Mouse (Mus musculus): Measurements from ENCODE around the gene Them5. TPM values are rescaled to one million over a fixed set of nuclear protein-coding genes. Genes with fewer than 3 reads are reported as not detected.

Them5 gene
- polyA plus RNA-seq, 1 experiment from 2014 or later, result 0.19 TPM

DNA sequence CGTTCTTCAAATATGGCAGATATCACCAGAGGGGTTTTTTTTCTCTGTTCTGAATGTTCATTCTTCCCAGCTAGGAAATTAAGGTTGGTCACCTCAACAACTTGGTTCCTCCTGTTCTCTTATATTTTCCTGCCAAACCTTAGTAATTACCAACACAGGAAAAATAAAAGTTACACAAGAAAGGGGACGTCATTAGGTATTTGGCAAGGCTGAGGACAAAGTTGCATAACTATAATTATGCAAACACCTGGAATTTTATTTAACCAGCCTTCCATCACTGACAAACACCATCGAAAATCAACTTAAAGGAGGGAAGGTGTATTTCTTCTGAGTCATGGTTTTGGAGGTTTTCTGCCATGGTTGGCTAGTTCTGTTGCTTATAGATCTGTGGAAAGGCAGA is 3.4 kb upstream of the Them5 start:
- Histone ChIP-seq H3K27me3 (ENCODE audit: control insufficient read depth, insufficient read depth, low read length) (no peaks in the 10 kb centered on the region), H3K4me2 (ENCODE audit: low read depth) (no peak overlapping the region), H3K36me3 (ENCODE audit: control insufficient read depth, insufficient read depth, low read length) (no peaks in the 10 kb centered on the region), H3K9me3 (ENCODE audit: control insufficient read depth, low read length) (no peaks in the 10 kb centered on the region), H3K27ac (ENCODE audit: low read depth, low read length) (no peak overlapping the region), H3K4me1 (ENCODE audit: control insufficient read depth, insufficient read depth, low read length) (no peaks in the 10 kb centered on the region), H3K4me3 (ENCODE audit: low read depth, low read length) (no peak overlapping the region), H3K9ac (ENCODE audit: low read length) (no peak overlapping the region)
- ATAC-seq (ENCODE audit: insufficient read depth, low FRiP score, low TSS enrichment) (no peak), DNase-seq (ENCODE audit: low spot score) (no peak)
- WGBS, result 83% methylated on average over 3 of the region's 3 CpGs

GRCm38 (mm10) chr3:94342552-94342951 is 653 bp downstream of the Them5 start:
- no peaks in the 10 kb centered on the region for H3K27me3 ChIP-seq (ENCODE audit: control insufficient read depth, insufficient read depth, low read length)
- no peak for ATAC-seq (ENCODE audit: insufficient read depth, low FRiP score, low TSS enrichment)
- DNase-seq (ENCODE audit: low spot score), result no peak
- no peak overlapping the region for H3K9ac ChIP-seq (ENCODE audit: low read length)
- no peak overlapping the region for H3K4me2 ChIP-seq (ENCODE audit: low read depth)
- no peak overlapping the region for H3K4me3 ChIP-seq (ENCODE audit: low read depth, low read length)
- no peaks in the 10 kb centered on the region for H3K36me3 ChIP-seq (ENCODE audit: control insufficient read depth, insufficient read depth, low read length)
- no peak overlapping the region for H3K27ac ChIP-seq (ENCODE audit: low read depth, low read length)
- no peaks in the 10 kb centered on the region for H3K9me3 ChIP-seq (ENCODE audit: control insufficient read depth, low read length)
- WGBS, result 61% methylated on average over 1 of the region's 1 CpGs
- H3K4me1 ChIP-seq (ENCODE audit: control insufficient read depth, insufficient read depth, low read length), result no peaks in the 10 kb centered on the region

DNA sequence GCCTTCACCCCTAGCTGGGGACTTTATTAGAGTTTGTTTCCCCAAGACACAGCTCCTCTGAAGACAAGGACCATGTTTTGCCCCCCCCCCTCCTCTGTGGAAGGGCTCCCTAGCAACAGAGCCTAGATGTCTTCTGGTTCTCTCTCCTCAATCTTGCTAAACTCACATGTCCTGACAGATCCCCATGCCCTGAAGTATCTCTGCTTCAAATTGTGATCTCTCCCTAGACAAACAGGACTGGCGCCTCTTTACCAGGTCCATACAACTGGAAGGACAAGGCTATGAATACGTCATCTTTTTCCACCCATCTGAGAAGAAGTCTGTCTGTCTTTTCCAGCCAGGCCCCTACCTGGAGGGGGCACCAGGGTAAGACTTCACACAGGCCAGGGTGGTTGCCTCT is 2.3 kb downstream of the Them5 start:
- Histone ChIP-seq H3K36me3 (ENCODE audit: control insufficient read depth, insufficient read depth, low read length) (no peaks in the 10 kb centered on the region), H3K4me1 (ENCODE audit: control insufficient read depth, insufficient read depth, low read length) (no peaks in the 10 kb centered on the region), H3K4me2 (ENCODE audit: low read depth) (no peak overlapping the region), H3K9ac (ENCODE audit: low read length) (no peak overlapping the region), H3K9me3 (ENCODE audit: control insufficient read depth, low read length) (no peaks in the 10 kb centered on the region), H3K4me3 (ENCODE audit: low read depth, low read length) (no peak overlapping the region), H3K27me3 (ENCODE audit: control insufficient read depth, insufficient read depth, low read length) (no peaks in the 10 kb centered on the region), H3K27ac (ENCODE audit: low read depth, low read length) (no peak overlapping the region)
- 85% methylated on average over 2 of the region's 2 CpGs for WGBS
- ATAC-seq (ENCODE audit: insufficient read depth, low FRiP score, low TSS enrichment) (no peak), DNase-seq (ENCODE audit: low spot score) (no peak)

- 84% methylated on average over 3 of the region's 3 CpGs for WGBS
These were observed 3.0 kb downstream of the Them5 start for GRCm38 (mm10) chr3:94344897-94345296.

DNA sequence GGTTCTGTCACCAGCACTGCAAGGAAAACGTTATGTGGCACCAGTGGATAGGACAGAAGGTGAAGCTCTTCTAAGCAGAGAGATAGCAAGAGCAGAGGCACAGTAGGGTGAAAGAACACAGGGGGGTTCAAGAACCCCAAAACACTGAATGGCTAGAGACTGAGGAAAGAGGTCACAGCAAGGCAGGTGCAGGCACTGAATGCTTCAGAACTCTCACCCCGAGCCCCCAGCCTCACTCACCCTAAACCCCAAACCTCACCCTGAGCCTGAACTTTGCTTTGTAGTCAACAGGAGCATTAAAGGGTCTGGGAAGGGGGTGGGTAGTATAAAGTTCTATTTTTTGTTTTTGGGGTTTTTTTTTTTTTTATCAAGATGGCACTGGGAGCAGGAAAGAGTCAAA is 6.2 kb downstream of the Them5 start:
- no peaks in the 10 kb centered on the region for H3K4me1 ChIP-seq (ENCODE audit: control insufficient read depth, insufficient read depth, low read length)
- no peaks in the 10 kb centered on the region for H3K27me3 ChIP-seq (ENCODE audit: control insufficient read depth, insufficient read depth, low read length)
- no peak overlapping the region for H3K27ac ChIP-seq (ENCODE audit: low read depth, low read length)
- H3K9ac ChIP-seq (ENCODE audit: low read length), result no peak overlapping the region
- H3K36me3 ChIP-seq (ENCODE audit: control insufficient read depth, insufficient read depth, low read length), result no peaks in the 10 kb centered on the region
- no peak overlapping the region for H3K4me2 ChIP-seq (ENCODE audit: low read depth)
- no peak overlapping the region for H3K4me3 ChIP-seq (ENCODE audit: low read depth, low read length)
- ATAC-seq (ENCODE audit: insufficient read depth, low FRiP score, low TSS enrichment) (no peak), DNase-seq (ENCODE audit: low spot score) (no peak)
- H3K9me3 ChIP-seq (ENCODE audit: control insufficient read depth, low read length), result no peaks in the 10 kb centered on the region
- 79% methylated on average over 2 of the region's 2 CpGs for WGBS

More at GRCm38 (mm10) chr3:94344897-94345296, 3.0 kb downstream of the Them5 start:
- Histone ChIP-seq H3K36me3 (ENCODE audit: control insufficient read depth, insufficient read depth, low read length) (no peaks in the 10 kb centered on the region), H3K4me1 (ENCODE audit: control insufficient read depth, insufficient read depth, low read length) (no peaks in the 10 kb centered on the region), H3K9me3 (ENCODE audit: control insufficient read depth, low read length) (no peaks in the 10 kb centered on the region), H3K9ac (ENCODE audit: low read length) (no peak overlapping the region), H3K4me2 (ENCODE audit: low read depth) (no peak overlapping the region), H3K27me3 (ENCODE audit: control insufficient read depth, insufficient read depth, low read length) (no peaks in the 10 kb centered on the region), H3K4me3 (ENCODE audit: low read depth, low read length) (no peak overlapping the region), H3K27ac (ENCODE audit: low read depth, low read length) (no peak overlapping the region)
- no peak for DNase-seq (ENCODE audit: low spot score)
- ATAC-seq (ENCODE audit: insufficient read depth, low FRiP score, low TSS enrichment), result no peak

DNA sequence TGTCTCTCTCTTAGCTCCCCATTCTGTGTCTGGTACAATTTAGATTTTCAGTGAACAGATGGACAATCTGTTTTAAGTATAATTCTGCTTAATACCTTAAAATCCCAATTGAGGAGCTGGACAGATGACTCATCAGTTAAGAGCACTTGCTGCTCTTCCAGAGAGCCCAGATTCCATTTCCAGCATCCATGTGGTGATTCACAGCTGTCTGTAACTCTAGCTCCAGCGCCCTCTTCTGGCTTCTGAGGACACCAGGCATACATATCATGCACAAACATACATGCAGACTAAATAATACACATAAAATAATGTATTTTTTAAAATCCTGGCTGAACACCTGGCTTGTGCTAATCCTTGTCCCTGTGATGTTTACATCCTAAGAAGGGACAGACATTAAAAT is 18.9 kb downstream of the Them5 start:
- DNase-seq (ENCODE audit: low spot score) (no peak), ATAC-seq (ENCODE audit: insufficient read depth, low FRiP score, low TSS enrichment) (no peak)
- Histone ChIP-seq H3K27ac (ENCODE audit: low read depth, low read length) (no peak overlapping the region), H3K4me1 (ENCODE audit: control insufficient read depth, insufficient read depth, low read length) (peaks cover 3% of the 10 kb centered on the region; the same call in 1 of the 2 replicates), H3K4me2 (ENCODE audit: low read depth) (no peak overlapping the region), H3K27me3 (ENCODE audit: control insufficient read depth, insufficient read depth, low read length) (peaks cover 14% of the 10 kb centered on the region), H3K4me3 (ENCODE audit: low read depth, low read length) (no peak overlapping the region), H3K9ac (ENCODE audit: low read length) (no peak overlapping the region), H3K9me3 (ENCODE audit: control insufficient read depth, low read length) (no peaks in the 10 kb centered on the region), H3K36me3 (ENCODE audit: control insufficient read depth, insufficient read depth, low read length) (no peaks in the 10 kb centered on the region)
- 5% methylated on average over 1 of the region's 1 CpGs for WGBS

DNA sequence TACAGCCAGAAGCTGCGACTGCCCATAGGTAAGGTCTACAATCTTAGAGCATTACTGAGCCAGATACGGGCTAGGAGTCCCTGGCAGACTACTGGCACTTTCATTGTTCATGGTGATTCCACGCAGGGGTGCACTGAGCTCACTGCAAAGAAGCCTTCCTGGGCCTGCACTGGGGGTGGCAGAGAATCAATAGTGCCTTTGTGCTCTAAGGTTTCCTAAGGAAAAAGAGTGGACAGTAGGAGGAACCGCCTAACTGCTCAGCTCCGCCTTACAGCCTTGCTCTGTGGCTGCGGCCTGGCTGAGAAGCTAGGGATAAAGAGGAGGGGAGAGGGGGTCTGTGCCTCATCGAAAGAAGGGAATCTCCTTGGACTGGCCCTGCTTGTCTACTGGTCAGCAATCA is 20.2 kb downstream of the Them5 start, which contains the start of gene C2cd4d:
Gene C2cd4d (plus strand): TSS at position 301 of the 400 bp plus-strand sequence.
- no peak for ATAC-seq (ENCODE audit: insufficient read depth, low FRiP score, low TSS enrichment)
- DNase-seq (ENCODE audit: low spot score), result no peak
- H3K4me1 ChIP-seq (ENCODE audit: control insufficient read depth, insufficient read depth, low read length), result peaks cover 3% of the 10 kb centered on the region; the same call in 1 of the 2 replicates
- H3K9me3 ChIP-seq (ENCODE audit: control insufficient read depth, low read length), result no peaks in the 10 kb centered on the region
- whole genome bisulfite sequencing, result 49% methylated on average over 7 of the region's 7 CpGs
- peak within 1 kb of the TSS; percentile 52 for H3K4me3 ChIP-seq (ENCODE audit: low read depth, low read length)
- no peak within 1 kb of the TSS for H3K27ac ChIP-seq (ENCODE audit: low read depth, low read length)
- H3K36me3 ChIP-seq (ENCODE audit: control insufficient read depth, insufficient read depth, low read length), result no peaks in the 10 kb centered on the region
- peaks cover 17% of the 10 kb centered on the region for H3K27me3 ChIP-seq (ENCODE audit: control insufficient read depth, insufficient read depth, low read length)
- H3K4me2 ChIP-seq (ENCODE audit: low read depth), result peak within 1 kb of the TSS; percentile 83
- peak within 1 kb of the TSS; percentile 82 for H3K9ac ChIP-seq (ENCODE audit: low read length)

- H3K27ac ChIP-seq (ENCODE audit: low read depth, low read length), result no peak overlapping the region
- 4% methylated on average over 97 of the region's 97 CpGs for WGBS
These were observed 21.6 kb downstream of the Them5 start for GRCm38 (mm10) chr3:94363291-94364153.

GRCm38 (mm10) chr3:94364154-94364526 is 22.2 kb downstream of the Them5 start:
- Histone ChIP-seq H3K4me3 (ENCODE audit: low read depth, low read length) (peak overlapping the region; percentile 52), H3K4me2 (ENCODE audit: low read depth) (peak overlapping the region; percentile 83), H3K36me3 (ENCODE audit: control insufficient read depth, insufficient read depth, low read length) (no peaks in the 10 kb centered on the region), H3K9me3 (ENCODE audit: control insufficient read depth, low read length) (no peaks in the 10 kb centered on the region), H3K4me1 (ENCODE audit: control insufficient read depth, insufficient read depth, low read length) (peaks cover 3% of the 10 kb centered on the region; the same call in 1 of the 2 replicates), H3K27ac (ENCODE audit: low read depth, low read length) (no peak overlapping the region), H3K27me3 (ENCODE audit: control insufficient read depth, insufficient read depth, low read length) (peaks cover 17% of the 10 kb centered on the region), H3K9ac (ENCODE audit: low read length) (peak overlapping the region; percentile 82)
- WGBS, result 4% methylated on average over 19 of the region's 23 CpGs
- ATAC-seq (ENCODE audit: insufficient read depth, low FRiP score, low TSS enrichment) (peak; percentile 33; the same call in 1 of the 2 replicates), DNase-seq (ENCODE audit: low spot score) (no peak)

More at GRCm38 (mm10) chr3:94363291-94364153, 21.6 kb downstream of the Them5 start:
- DNase-seq (ENCODE audit: low spot score), result peak; percentile 74
- Histone ChIP-seq H3K4me1 (ENCODE audit: control insufficient read depth, insufficient read depth, low read length) (peaks cover 3% of the 10 kb centered on the region; the same call in 1 of the 2 replicates), H3K27me3 (ENCODE audit: control insufficient read depth, insufficient read depth, low read length) (peaks cover 17% of the 10 kb centered on the region), H3K4me2 (ENCODE audit: low read depth) (peak overlapping the region; percentile 83), H3K9me3 (ENCODE audit: control insufficient read depth, low read length) (no peaks in the 10 kb centered on the region), H3K36me3 (ENCODE audit: control insufficient read depth, insufficient read depth, low read length) (no peaks in the 10 kb centered on the region), H3K9ac (ENCODE audit: low read length) (peak overlapping the region; percentile 82), H3K4me3 (ENCODE audit: low read depth, low read length) (peak overlapping the region; percentile 52)
- ATAC-seq (ENCODE audit: insufficient read depth, low FRiP score, low TSS enrichment), result peak; percentile 76

Measured in neural tube, embryonic 11.5 days (tissue).